Mouse (Mus musculus) left cerebral cortex, postnatal 36 days (tissue): Measurements from ENCODE around the gene Sptbn4. TPM values are rescaled to one million over a fixed set of nuclear protein-coding genes. Genes with fewer than 3 reads are reported as not detected.
A peak's percentile ranks its signal among the peaks of the same experiment; 100 is the strongest.

ENCODE experiments used
- DNase-seq, 2 experiments: peaks; one replicate each; pipeline ENCODE4 v3.0.0; 2021 to 2022; ENCODE audit warnings: low spot score in 2 of 2, mixed read lengths in 1 of 2
- intact Hi-C: fragments of 180-260 bp; cut with DNase I; formaldehyde crosslinking; loops from one replicate; pipeline ENCODE4 v1.15.1; 2025
- total RNA-seq, 2 experiments: library from RNA; stranded (reverse); gene quantifications; 2 replicates each; pipeline ENCODE4 v1.2.3; 2021

Sptbn4 gene
- total RNA-seq, 2 experiments from 2014 or later = 124 to 166 TPM

GRCm38 (mm10) chr7:27478561-27478960, 31.1 kb upstream of the Sptbn4 start:
- intact Hi-C loops = no loop called here
- DNase-seq = no peak

DNA sequence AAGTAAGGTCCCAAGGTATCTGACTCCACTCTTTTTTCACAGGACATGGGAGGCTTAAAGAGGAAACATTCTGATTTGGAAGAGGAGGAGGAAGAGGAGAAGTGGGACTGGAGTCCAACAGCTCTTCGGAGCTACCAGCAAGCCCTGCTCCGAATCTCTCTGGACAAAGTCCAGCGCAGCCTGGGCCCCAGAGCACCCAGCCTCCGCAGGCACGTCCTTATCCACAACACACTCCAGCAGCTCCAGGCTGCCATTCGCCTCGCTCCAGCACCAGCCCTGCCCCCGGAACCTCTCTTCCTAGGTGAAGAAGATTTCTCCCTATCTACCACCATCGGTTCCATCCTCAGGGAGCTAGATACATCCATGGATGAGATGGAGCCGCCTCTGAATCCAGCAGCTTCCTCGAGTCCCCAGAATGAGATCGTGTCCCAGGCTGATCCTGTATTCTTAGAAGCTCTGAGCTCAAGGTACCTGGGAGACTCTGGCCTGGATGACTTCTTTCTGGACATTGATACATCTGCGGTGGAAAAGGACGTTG, 28.7 kb upstream of the Sptbn4 start:
- intact Hi-C loops = no loop called here

DNA sequence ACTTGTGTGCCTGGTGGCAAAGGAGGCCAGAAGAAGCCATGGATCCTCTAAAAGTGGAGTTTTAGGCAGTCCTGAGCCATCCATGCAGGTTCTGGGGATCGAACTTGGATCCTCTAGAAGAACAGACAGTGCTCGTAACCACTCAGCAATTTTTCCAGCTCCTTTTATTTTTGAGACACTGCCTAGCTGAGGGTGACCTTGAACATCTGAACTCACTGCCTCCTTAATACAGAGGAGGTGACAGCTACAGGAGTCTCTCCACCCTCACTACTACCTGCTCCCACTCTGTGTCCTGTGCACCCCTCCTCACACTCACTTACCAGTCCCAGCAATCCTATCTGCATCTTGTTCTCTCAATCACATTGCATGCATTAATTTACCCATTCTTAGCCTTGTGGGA, 28.1 kb upstream of the Sptbn4 start:
- DNase-seq = no peak
- intact Hi-C loops = no loop called here

More for the DNA sequence above, 28.7 kb upstream of the Sptbn4 start:
- no peak for DNase-seq

- DNase-seq = peak; percentile 95 to 96
- intact Hi-C loops = no loop called here
Measured at GRCm38 (mm10) chr7:27474490-27474954, 27.0 kb upstream of the Sptbn4 start.

GRCm38 (mm10) chr7:27473835-27474489, 26.5 kb upstream of the Sptbn4 start:
- DNase-seq = no peak
- intact Hi-C loops = loop anchor here (1.0 kb wide), 1 partner anchor 34 kb away; no protein-coding TSS in a partner anchor

- intact Hi-C loops = loop anchor here (1.0 kb wide), 1 partner anchor 35 kb away; no protein-coding TSS in a partner anchor
- peak; percentile 98 to 99 for DNase-seq
Measured at GRCm38 (mm10) chr7:27473156-27473834, 25.8 kb upstream of the Sptbn4 start, which contains the start of gene Sertad3. Sertad3 (plus strand) TSS chr7:27473768.

- intact Hi-C loops = no loop called here
- no peak for DNase-seq
Measured at GRCm38 (mm10) chr7:27472596-27472995, 25.1 kb upstream of the Sptbn4 start.

- intact Hi-C loops = no loop called here
- DNase-seq = no peak
Measured at GRCm38 (mm10) chr7:27471390-27472120, 24.1 kb upstream of the Sptbn4 start.

- no peak for DNase-seq
- intact Hi-C loops = no loop called here
Measured at GRCm38 (mm10) chr7:27467648-27468047, 20.2 kb upstream of the Sptbn4 start.

GRCm38 (mm10) chr7:27460477-27460876, 13.0 kb upstream of the Sptbn4 start:
- intact Hi-C loops = no loop called here
- DNase-seq = no peak

DNA sequence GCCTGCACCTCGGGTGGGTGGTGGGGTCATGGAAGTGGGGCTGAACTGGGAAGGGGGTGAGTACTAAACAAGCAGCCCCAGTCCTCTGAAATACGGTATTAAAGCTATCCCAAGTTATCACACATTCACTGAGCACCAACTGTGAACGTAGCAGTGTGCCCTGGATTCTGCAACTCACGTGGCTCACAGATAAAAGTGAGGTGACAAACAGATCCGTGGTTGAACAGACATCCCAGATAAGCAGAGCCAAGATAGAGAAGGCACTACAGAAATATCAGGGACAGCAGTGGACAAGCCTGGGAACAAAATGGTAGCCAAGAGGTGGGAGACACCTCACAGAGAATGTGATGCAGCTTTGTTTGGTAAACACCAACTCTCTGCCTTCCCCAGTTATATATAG, 12.2 kb upstream of the Sptbn4 start:
- intact Hi-C loops = no loop called here
- no peak for DNase-seq

DNA sequence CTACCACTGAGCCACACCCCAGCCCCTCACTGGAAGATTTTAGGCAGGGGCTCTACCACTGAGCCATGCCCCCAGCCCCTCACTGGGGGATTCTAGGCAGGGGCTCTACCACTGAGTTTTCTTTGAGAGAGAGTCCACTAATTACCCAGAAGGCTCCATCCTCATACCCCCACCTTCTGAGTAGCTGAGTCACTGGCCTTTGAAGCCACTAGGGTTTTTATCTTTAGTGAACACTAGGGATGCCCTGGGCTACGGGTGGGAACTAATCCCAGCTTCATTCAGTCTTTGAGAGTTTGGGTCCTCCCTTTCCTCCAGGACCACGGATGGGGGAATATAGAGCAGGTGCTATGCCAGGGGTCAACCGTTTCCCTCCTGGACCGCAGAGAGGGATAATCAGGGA, 11.1 kb upstream of the Sptbn4 start:
- intact Hi-C loops = no loop called here
- DNase-seq = no peak

GRCm38 (mm10) chr7:27455273-27455672, 7.8 kb upstream of the Sptbn4 start:
- DNase-seq = no peak
- intact Hi-C loops = no loop called here

DNA sequence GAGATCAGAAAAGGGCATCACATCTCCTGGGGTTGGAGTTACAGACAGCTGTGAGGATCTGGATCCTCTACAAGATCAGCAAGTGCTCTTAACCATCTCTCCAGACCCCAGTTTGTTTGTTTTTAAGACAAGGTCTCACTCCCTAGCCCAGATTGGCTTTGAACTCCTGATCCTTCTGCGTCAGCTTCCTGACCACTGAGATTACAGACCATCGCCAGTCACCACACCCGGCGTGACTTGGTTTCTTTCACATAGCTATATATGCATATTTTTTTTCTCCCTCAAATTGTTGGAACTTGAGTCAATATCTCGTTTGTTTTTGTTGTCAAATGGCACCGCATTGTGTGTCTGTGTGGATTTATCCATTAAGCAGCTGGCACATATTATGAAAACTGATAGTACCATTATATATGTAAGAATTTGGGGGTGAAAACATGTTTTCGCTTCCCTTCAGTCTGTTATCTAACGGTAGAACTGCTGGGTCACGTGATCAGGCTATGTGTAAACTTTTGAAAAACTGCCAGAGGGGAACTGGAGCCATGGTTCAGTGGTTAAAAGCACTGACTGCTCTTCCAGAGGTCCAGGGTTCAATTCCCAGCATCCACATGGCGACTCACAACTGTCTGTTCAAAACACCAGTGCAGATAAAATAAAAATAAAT, 7.1 kb upstream of the Sptbn4 start:
- DNase-seq = no peak
- intact Hi-C loops = no loop called here

- DNase-seq = no peak
- intact Hi-C loops = no loop called here
Measured at GRCm38 (mm10) chr7:27452206-27452770, 4.8 kb upstream of the Sptbn4 start.

GRCm38 (mm10) chr7:27451359-27451758, 3.9 kb upstream of the Sptbn4 start:
- no peak for DNase-seq
- intact Hi-C loops = no loop called here

GRCm38 (mm10) chr7:27449256-27449862, 1.9 kb upstream of the Sptbn4 start:
- intact Hi-C loops = loop anchor here (5.0 kb wide), 2 partner anchors 93 to 112 kb away; partner anchors contain the start of gene Ltbp4

DNA sequence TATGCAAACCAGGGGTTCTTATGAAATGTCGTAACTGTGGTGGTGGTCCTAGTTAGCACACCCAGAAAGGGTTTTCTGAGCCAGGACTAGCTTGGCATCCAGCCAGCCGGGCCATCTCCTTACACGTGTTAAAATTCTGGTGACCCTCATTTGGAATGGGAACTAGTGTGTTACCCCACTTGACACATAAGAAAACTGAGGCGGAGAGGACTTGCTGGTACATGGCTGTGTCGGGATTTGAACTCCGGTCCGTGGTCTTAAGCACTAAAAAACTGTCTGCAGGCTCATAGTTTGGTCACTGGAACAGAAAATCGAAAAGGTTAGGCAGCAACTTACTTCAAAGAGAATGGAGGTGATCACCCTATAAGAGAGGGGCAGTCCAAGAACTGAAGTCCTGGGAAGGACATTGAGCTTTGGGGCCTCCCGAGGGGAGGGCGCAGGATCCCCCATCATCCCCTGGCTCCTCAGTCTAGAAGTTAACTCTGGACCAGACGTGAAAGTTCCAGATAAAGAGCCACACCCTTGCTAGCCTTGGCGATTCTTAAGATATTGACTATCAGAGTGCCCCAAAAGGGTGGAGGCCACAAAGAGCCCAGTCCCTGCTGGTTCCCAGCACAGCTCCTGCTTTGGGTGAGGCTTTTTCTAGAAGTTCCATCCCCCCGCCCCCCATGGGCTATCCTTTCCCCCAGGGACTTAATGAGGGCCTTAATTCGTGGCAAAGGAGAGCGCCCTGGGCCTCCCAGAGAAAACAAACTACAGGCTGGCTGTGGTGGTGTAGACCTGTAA, 1.1 kb upstream of the Sptbn4 start:
- intact Hi-C loops = loop anchor here (5.0 kb wide), 2 partner anchors 94 to 111 kb away; partner anchors contain the start of gene Ltbp4

More at GRCm38 (mm10) chr7:27449256-27449862, 1.9 kb upstream of the Sptbn4 start:
- peak; percentile 40 to 61 for DNase-seq

More for the DNA sequence above, 1.1 kb upstream of the Sptbn4 start:
- peak in 1 of 2 experiments; percentile 19 for DNase-seq
